Mouse (Mus musculus) brain, embryonic 14.5 days (tissue): Measurements from ENCODE around the gene Mab21l1. TPM values are rescaled to one million over a fixed set of nuclear protein-coding genes. Genes with fewer than 3 reads are reported as not detected.
A peak's percentile ranks its signal among the peaks of the same experiment; 100 is the strongest.

Experiments used
- DNase-seq: peaks from one replicate; pipeline ENCODE4 v3.0.0-alpha.2; 2011; ENCODE audit warnings: low read depth
- CTCF ChIP-seq: fragments of 200-500 bp; IDR thresholded peaks from 2 replicates; pipeline ENCODE4 v1.5.1; 2012; ENCODE audit warnings: inconsistent platforms, mild to moderate bottlenecking, moderate library complexity, borderline replicate concordance; ENCODE audit not compliant: insufficient read depth, insufficient read length; ENCODE audit errors: extremely low read depth
- POLR2A ChIP-seq: fragments of 200-500 bp; IDR thresholded peaks from 2 replicates; pipeline ENCODE4 v1.6.1; 2012; ENCODE audit warnings: mild to moderate bottlenecking, inconsistent platforms, borderline replicate concordance; ENCODE audit not compliant: poor library complexity, insufficient read depth, insufficient read length, severe bottlenecking; ENCODE audit errors: extremely low read depth
- polyA plus RNA-seq: library from polyadenylated mRNA; depleted of rRNA; stranded (reverse); fragments of >200 nt; gene quantifications from 2 replicates; pipeline ENCODE4 v1.2.3, GENCODE M21; 2012

The Mab21l1 gene
- polyA plus RNA-seq, 1 experiment: 90.4 TPM

DNA sequence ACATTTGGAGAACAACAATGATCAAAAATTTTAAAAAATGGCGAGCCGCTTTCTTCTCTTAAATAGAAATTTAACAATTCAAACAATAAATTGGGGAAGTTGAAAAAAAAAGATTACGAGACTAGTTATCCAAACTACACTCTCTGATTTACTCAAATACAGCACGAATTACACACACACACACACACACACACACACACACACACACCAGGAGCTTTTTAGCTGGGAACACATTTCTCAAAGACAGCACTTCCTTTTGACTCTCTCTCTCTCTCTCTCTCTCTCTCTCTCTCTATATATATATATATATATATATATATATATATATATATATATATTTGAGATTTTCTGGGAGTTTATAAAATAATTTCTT is 5.9 kb downstream of the Mab21l1 start:
- TF ChIP-seq CTCF (no peak), POLR2A (no peak)
- no peak for DNase-seq

DNA sequence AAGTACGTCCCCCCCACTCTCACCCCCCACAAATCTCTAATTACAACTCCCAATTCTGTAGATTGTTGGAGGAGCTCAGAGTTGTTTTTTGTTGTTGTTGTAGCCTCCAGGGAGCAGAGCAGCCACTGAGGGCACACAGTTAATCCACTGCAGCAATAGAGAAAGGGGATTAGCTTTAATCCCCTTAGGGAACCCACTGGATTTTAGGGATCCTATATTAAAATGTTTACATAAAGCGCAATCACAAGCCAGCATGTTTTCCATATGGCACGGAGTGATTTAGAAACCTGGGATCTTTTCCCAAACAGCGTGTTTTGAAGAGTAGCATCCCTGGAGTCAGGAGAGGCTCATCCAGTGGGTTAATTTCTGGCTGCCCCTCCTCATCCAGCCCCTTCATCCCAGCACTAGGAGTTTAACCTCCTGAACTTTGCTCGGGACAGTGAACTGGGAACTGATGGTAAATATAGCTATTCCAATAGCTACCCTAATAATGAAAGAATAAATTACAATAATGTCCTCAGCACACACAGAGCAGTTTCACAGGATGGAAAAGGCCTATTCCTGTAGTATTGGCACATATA is 6.4 kb downstream of the Mab21l1 start:
- DNase-seq: peak; percentile 60

DNA sequence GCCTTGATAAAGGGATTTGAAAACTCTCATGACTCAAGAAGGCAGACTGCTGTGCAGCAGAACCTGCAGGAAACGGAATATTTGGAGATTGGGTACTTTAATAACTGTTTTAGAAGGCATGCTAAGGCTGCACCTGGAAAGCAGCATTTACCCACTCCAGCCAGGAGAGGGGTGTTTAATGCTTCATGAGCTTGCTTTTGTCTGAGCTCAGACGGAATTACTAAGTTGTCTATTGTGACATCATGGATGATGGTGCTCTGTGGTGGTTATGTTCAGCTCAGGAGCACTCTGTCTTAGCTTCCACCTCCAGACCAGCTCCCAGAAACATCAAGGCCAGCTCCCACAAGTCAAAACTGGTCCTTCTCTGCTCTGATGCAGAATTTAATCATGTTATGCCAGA is 7.5 kb downstream of the Mab21l1 start:
- TF ChIP-seq POLR2A: no peak
- TF ChIP-seq CTCF: no peak
- DNase-seq: peak; percentile 48

More for the DNA sequence above, 6.4 kb downstream of the Mab21l1 start:
- TF ChIP-seq CTCF: no peak
- no peak for TF ChIP-seq POLR2A

DNA sequence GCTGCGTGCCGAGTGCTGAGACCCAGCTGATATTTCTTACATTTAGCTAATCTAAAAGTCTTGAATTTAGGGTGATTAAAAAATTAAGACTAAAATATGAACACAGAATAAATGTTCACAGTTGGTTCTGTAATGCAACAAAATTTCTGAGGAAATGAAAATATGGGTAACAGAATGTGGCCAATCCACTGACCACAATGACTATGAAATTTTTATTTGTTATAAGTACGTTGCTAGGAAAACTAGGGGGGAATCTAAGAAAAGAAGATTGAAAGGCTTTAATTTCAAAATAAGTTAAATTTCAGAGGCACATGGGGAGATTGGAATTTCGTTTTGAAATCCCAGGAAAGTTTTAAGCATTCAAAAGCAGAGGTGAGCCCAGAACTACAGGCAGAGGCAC is 8.3 kb downstream of the Mab21l1 start:
- DNase-seq: no peak
- TF ChIP-seq CTCF (no peak), POLR2A (no peak)

GRCm38 (mm10) chr3:55792251-55792650 is 9.9 kb downstream of the Mab21l1 start:
- TF ChIP-seq CTCF: no peak
- TF ChIP-seq POLR2A: no peak
- no peak for DNase-seq

DNA sequence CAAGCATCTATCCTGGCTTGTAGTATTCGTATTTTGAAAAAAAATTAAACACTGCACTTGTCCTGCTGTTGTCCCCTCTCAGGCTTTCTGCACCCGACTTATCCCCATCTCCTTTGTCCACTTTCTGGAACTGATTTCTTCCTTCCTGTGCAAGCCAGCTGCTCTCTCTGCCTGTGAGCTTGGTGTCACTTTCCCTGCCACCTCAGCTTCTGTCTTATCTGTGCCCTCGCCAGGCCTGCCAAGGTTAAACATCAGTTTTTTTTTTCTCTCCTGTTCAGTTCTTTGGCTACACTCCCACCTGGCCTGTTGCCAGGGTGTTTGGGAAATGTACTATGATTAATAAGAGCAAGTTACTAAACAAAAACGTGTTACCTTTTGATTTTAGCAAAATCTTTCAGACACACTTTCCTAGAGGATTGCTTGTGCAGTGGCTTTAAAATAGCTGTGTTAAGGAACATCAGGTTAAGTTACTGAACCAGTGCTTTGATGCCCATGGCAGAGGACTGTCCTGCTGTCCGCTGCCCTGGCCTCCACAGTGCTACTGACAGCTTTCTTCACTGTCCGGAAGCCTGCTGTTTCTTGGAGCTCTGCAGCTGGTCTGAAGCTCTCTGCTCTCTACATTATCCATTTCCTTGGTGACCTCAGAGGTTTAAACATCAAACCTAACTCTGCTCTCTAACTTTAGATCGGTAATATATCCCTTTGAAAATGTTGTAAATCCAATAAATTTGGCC is 11.7 kb downstream of the Mab21l1 start:
- DNase-seq: no peak
- TF ChIP-seq POLR2A (no peak), CTCF (no peak)

GRCm38 (mm10) chr3:55794768-55795167 is 12.5 kb downstream of the Mab21l1 start:
- no peak for DNase-seq
- TF ChIP-seq CTCF (no peak), POLR2A (no peak)

- no peak for TF ChIP-seq POLR2A
- no peak for TF ChIP-seq CTCF
- peak; percentile 60 for DNase-seq
Observed at GRCm38 (mm10) chr3:55814993-55815625, 32.8 kb downstream of the Mab21l1 start.

- TF ChIP-seq CTCF: no peak
- no peak for TF ChIP-seq POLR2A
- DNase-seq: no peak
Observed at GRCm38 (mm10) chr3:55816096-55816495, 33.8 kb downstream of the Mab21l1 start.

DNA sequence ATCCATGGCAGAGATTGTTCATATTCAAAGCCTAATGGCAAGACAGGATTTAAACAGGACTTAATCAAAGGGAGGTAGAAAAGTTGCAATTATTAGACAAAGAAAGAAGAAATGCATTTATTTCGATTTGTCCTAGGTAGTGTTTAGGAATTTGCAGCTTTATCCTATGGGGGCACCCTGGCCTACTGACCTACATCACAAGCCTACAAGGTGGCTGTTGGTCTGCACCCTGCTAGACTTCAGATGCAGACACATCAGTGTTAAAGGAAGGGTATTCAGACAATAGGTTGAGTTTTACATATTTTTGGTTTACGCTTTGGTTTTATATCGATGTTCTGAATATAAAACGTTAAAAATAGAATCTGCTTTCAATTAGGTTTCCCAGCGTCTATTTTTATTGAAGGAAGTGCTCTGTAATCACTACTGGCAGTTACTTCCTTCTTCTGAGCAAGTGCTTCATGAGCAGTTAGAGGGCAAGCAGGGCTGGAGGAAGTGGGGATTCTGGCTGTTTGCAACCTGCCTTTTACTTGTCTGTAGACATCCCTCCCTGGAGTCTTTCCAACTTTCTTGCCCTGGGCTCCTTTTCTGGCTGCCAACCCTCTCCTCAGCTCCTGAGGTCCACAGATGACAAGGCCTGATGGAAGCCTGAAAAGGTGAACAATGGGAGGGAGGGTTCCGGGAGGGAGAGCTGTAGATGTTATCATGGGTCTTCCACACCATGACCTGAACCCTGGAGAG is 34.5 kb downstream of the Mab21l1 start:
- TF ChIP-seq CTCF (no peak), POLR2A (no peak)
- no peak for DNase-seq

DNA sequence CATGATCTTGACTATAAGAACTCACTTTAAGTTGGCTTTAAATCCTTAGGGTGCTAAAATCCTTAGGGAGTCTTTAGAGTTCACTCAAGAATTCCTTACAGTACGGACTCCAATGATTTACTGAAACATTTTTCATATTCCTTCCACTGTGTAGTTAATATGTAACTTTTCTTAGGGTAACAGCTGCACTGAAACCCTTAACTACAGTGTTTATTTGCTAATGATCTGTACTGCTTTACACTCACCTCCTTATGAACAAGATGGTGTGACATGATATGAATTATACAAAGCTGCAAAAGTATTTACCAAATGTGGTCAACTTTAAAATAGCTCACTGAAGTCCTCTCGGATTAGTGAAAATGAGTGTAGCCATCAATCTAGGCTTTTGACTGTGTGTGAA is 35.8 kb downstream of the Mab21l1 start:
- no peak for DNase-seq
- TF ChIP-seq POLR2A (no peak), CTCF (no peak)

DNA sequence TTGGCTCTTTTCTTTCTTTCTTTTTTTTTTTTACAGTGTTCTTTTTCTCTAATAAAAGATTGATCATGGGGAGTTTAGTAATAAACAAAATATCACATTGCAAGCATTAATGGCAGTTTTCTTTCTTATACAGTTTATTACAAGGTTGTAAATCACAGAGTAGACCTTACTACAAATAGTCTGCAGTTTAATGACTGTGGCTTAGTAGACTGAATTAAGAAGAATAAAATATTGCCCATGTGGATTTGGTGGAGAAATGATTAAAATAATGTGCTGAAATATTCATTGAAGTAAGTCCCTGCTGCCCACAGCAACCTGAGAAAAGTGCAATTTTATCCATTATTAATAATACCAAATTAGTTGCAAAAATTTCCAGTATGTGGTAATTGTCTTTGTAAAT is 37.3 kb downstream of the Mab21l1 start:
- no peak for TF ChIP-seq POLR2A
- no peak for TF ChIP-seq CTCF
- DNase-seq: no peak

GRCm38 (mm10) chr3:55824864-55825263 is 42.6 kb downstream of the Mab21l1 start:
- DNase-seq: peak; percentile 58
- no peak for TF ChIP-seq CTCF
- no peak for TF ChIP-seq POLR2A

DNA sequence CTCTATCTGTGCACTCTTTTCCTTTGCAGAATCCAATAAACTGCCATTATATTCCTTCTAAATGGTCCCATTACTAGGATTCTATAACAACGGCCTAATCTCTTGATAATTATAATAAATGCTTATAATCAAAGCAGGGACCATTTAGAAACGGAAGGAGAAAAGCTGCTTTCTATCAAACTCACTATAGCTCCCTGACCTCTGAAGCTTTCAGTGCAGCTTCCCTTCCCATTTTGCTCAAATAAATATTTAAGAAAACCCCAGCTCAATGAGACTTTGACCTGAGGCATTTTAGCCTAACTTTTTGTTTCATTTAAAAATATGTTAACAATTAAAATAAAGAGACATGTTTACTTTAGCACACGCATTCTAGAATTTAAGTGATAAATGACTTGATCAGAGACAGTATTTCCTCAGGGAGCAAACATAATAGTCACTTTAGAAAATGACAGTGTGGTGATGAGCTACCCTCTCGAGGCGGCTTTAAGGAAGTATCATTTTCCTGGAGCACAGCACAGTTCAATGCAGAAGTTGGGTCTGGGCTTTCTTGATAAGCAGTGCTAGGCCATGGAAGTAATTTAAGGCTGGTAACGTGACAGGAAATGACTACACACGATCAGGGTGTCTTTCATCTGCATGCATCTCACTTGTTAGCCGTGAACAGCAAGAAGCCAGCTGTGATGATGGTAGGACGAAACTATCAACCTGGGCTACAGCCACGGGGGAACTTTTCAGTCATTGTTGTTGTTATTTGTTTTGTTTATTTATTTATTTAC is 46.4 kb downstream of the Mab21l1 start:
- no peak for DNase-seq
- TF ChIP-seq CTCF (no peak), POLR2A (no peak)
